Mouse (Mus musculus) olfactory bulb, adult 2 months (tissue): Measurements from ENCODE around the gene Olfr635.

Source experiments
- CTCF ChIP-seq: fragments of 200-500 bp; IDR thresholded peaks from 2 replicates; pipeline ENCODE4 v1.5.1; 2012; ENCODE audit warnings: low read depth, mild to moderate bottlenecking, low read length, moderate library complexity; ENCODE audit not compliant: insufficient read depth
- POLR2A ChIP-seq: fragments of 200-500 bp; IDR thresholded peaks from 2 replicates; pipeline ENCODE4 v1.6.1; 2012; ENCODE audit warnings: mild to moderate bottlenecking, low read depth, low read length, moderate library complexity; ENCODE audit not compliant: insufficient read depth

DNA sequence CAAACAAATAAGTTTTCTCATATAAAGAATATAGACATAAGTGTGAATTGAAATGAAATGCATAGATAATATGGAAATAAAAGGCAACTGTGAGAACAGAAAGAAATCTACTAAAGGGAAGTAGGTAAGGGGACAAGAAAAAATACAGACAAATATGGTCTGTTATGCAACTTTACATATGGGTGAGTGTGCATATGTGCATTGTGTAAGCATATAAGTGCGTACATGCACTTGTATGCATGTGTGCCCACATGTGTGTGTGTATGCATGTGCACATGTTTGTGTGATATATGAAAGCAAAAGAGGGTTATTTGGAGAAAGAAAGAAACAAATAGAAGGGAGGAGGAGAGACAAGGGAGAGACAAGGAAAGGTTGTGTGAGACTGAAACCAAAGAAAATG lies 48.0 kb downstream of the Olfr635 start:
- TF ChIP-seq POLR2A (no peak), CTCF (no peak)
